Comparison of ENCODE assay signal across 8 mouse cellular contexts in genomic region chr12:69436839-69437501, GRCm38 (mm10).
A peak's percentile ranks its signal among the peaks of the same experiment; 100 is the strongest.
DNase-seq lines count a peak whose midpoint lies in the region; ATAC-seq and TF ChIP-seq lines count a peak whose summit lies in the region.

No protein-coding gene starts in this region.

- peak; percentile 76 for ATAC-seq in lung, embryonic 14.5 days (ENCODE audit: insufficient read depth)
- ATAC-seq in activated CD4-positive, CD25-positive, alpha-beta regulatory T cell, adult 4 months, result peak; percentile 28
- peak; percentile 76; the same call in 1 of the 2 replicates for ATAC-seq in forebrain, embryonic 14.5 days
- no peak for ATAC-seq in midbrain, embryonic 14.5 days (ENCODE audit: low FRiP score, low TSS enrichment)
- ATAC-seq in liver, embryonic 11.5 days (replicated peaks; ENCODE audit: low FRiP score), result no peak

- no peak for TF ChIP-seq POLR2A in lung, adult 2 months (IDR thresholded peaks at IDR 0.05; ENCODE audit: borderline replicate concordance, extremely low read depth, low read depth, low read length)

- 56% methylated on average over 10 of the region's 10 CpGs for WGBS in lung, embryonic 14.5 days
- 60% methylated on average over 10 of the region's 10 CpGs for WGBS in lung, adult 2 months
- WGBS in forebrain, embryonic 14.5 days, result 3% methylated on average over 10 of the region's 10 CpGs
- WGBS in midbrain, embryonic 14.5 days, result 11% methylated on average over 10 of the region's 10 CpGs
- 63% methylated on average over 10 of the region's 10 CpGs for WGBS in liver, embryonic 11.5 days

- no peaks in the 10 kb centered on the region for H3K9me3 ChIP-seq in lung, embryonic 14.5 days (ENCODE audit: low read depth, low read length)
- H3K9me3 ChIP-seq in forebrain, embryonic 14.5 days (replicated peaks; ENCODE audit: control insufficient read depth, low read length), result no peaks in the 10 kb centered on the region
- H3K9me3 ChIP-seq in midbrain, embryonic 14.5 days (ENCODE audit: control insufficient read depth, low read length), result no peaks in the 10 kb centered on the region; the same call in 1 of the 2 replicates
- no peaks in the 10 kb centered on the region for H3K9me3 ChIP-seq in liver, embryonic 11.5 days (ENCODE audit: control insufficient read depth, low read length)

- H3K9ac ChIP-seq in lung, embryonic 14.5 days, result no peak overlapping the region
- no peak overlapping the region for H3K9ac ChIP-seq in forebrain, embryonic 14.5 days (ENCODE audit: low read length)
- H3K9ac ChIP-seq in midbrain, embryonic 14.5 days (replicated peaks; ENCODE audit: low read length), result no peak overlapping the region
- H3K9ac ChIP-seq in liver, embryonic 11.5 days (ENCODE audit: low read depth, low read length), result no peak overlapping the region

- H3K4me1 ChIP-seq in lung, embryonic 14.5 days (ENCODE audit: insufficient read depth), result no peaks in the 10 kb centered on the region
- no peaks in the 10 kb centered on the region for H3K4me1 ChIP-seq in lung, adult 2 months (ENCODE audit: control insufficient read depth, insufficient read depth, low read length)
- no peaks in the 10 kb centered on the region for H3K4me1 ChIP-seq in forebrain, embryonic 14.5 days (ENCODE audit: control insufficient read depth, insufficient read depth, low read length)
- H3K4me1 ChIP-seq in midbrain, embryonic 14.5 days (ENCODE audit: control insufficient read depth, insufficient read depth, low read length), result no peaks in the 10 kb centered on the region
- no peaks in the 10 kb centered on the region for H3K4me1 ChIP-seq in liver, embryonic 11.5 days (replicated peaks; ENCODE audit: control insufficient read depth, insufficient read depth, low read length)

- no peak overlapping the region for H3K4me3 ChIP-seq in lung, embryonic 14.5 days (ENCODE audit: low read depth, low read length)
- no peak overlapping the region for H3K4me3 ChIP-seq in lung, adult 2 months (replicated peaks; ENCODE audit: extremely low read depth, low read depth, low read length)
- no peak overlapping the region for H3K4me3 ChIP-seq in forebrain, embryonic 14.5 days (ENCODE audit: low read depth, low read length)
- no peak overlapping the region for H3K4me3 ChIP-seq in midbrain, embryonic 14.5 days (replicated peaks; ENCODE audit: low read depth, low read length)
- H3K4me3 ChIP-seq in liver, embryonic 11.5 days (ENCODE audit: low read depth, low read length), result no peak overlapping the region

- no peaks in the 10 kb centered on the region for H3K27me3 ChIP-seq in lung, embryonic 14.5 days (ENCODE audit: insufficient read depth, low read length)
- H3K27me3 ChIP-seq in forebrain, embryonic 14.5 days (replicated peaks; ENCODE audit: control insufficient read depth, insufficient read depth, low read length), result no peaks in the 10 kb centered on the region
- H3K27me3 ChIP-seq in midbrain, embryonic 14.5 days (ENCODE audit: control insufficient read depth, insufficient read depth, low read length), result no peaks in the 10 kb centered on the region
- H3K27me3 ChIP-seq in liver, embryonic 11.5 days (replicated peaks; ENCODE audit: control insufficient read depth, insufficient read depth, low read length), result no peaks in the 10 kb centered on the region

- no peaks in the 10 kb centered on the region for H3K36me3 ChIP-seq in lung, embryonic 14.5 days (ENCODE audit: insufficient read depth)
- no peaks in the 10 kb centered on the region for H3K36me3 ChIP-seq in forebrain, embryonic 14.5 days (ENCODE audit: control insufficient read depth, insufficient read depth, low read length)
- H3K36me3 ChIP-seq in midbrain, embryonic 14.5 days (ENCODE audit: control insufficient read depth, insufficient read depth, low read length), result no peaks in the 10 kb centered on the region
- H3K36me3 ChIP-seq in liver, embryonic 11.5 days (ENCODE audit: control insufficient read depth, insufficient read depth, low read length), result no peaks in the 10 kb centered on the region

- no peak for TF ChIP-seq CTCF in lung, embryonic 14.5 days (IDR thresholded peaks at IDR 0.05; ENCODE audit: low read depth)
- no peak for TF ChIP-seq CTCF in lung, adult 2 months (IDR thresholded peaks at IDR 0.05; ENCODE audit: insufficient read depth, low read length)

- H3K27ac ChIP-seq in lung, embryonic 14.5 days (ENCODE audit: low read depth), result peak overlapping the region; percentile 85
- H3K27ac ChIP-seq in forebrain, embryonic 14.5 days (ENCODE audit: low read depth, low read length), result no peak overlapping the region
- no peak overlapping the region for H3K27ac ChIP-seq in midbrain, embryonic 14.5 days (replicated peaks; ENCODE audit: low read depth, low read length)
- H3K27ac ChIP-seq in liver, embryonic 11.5 days (ENCODE audit: low read depth, low read length), result no peak overlapping the region

- no peak overlapping the region for H3K4me2 ChIP-seq in lung, embryonic 14.5 days
- H3K4me2 ChIP-seq in forebrain, embryonic 14.5 days (ENCODE audit: low read length), result no peak overlapping the region
- H3K4me2 ChIP-seq in midbrain, embryonic 14.5 days (ENCODE audit: low read length), result no peak overlapping the region
- H3K4me2 ChIP-seq in liver, embryonic 11.5 days, result no peak overlapping the region

- peak; percentile 70 for DNase-seq in lung, embryonic 14.5 days
- no peak for DNase-seq in lung, adult 2 months
- peak; percentile 57 for DNase-seq in forebrain, embryonic 14.5 days (ENCODE audit: low spot score)
- peak; percentile 29 for DNase-seq in midbrain, embryonic 14.5 days
- DNase-seq in liver, embryonic 11.5 days (ENCODE audit: low spot score), result no peak
- no peak for DNase-seq in adrenal gland, postnatal 36 days
- DNase-seq in thymus, postnatal 36 days, result no peak

Comparison
In these comparisons a context has a peak if more than half of its experiments do, and no peak if none do; other contexts are left out.
1. DNase-seq: peak in lung, embryonic 14.5 days (single experiment), forebrain, embryonic 14.5 days (single experiment) and midbrain, embryonic 14.5 days (single experiment); none in lung, adult 2 months (single experiment), liver, embryonic 11.5 days (single experiment), adrenal gland, postnatal 36 days (0 of 2) and thymus, postnatal 36 days (0 of 2).
2. ATAC-seq: peak in lung, embryonic 14.5 days (single experiment), activated CD4-positive, CD25-positive, alpha-beta regulatory T cell, adult 4 months (single experiment) and forebrain, embryonic 14.5 days (single experiment); none in midbrain, embryonic 14.5 days (single experiment) and liver, embryonic 11.5 days (single experiment).